Mouse (Mus musculus) intestine, postnatal 0 days (tissue): ENCODE measurements at regions not wholly inside any gene's neighbourhood (a gene's known extent, or its start where the extent isn't known, plus 50 kb on each side); places are given as distances from the start of the nearest gene placed in this dataset.

Experiments used
- ATAC-seq: fragments of 200-750 bp; cut with Nextera tagmentation; 2 replicates; pipeline ENCODE4 v1.8.0; 2017; ENCODE audit warnings: mild to moderate bottlenecking, moderate TSS enrichment, moderate library complexity
- H3K27ac ChIP-seq: fragments of 300-500 bp; sonication (generic); 2 replicates; pipeline ENCODE4 v1.5.1; 2014; ENCODE audit warnings: mild to moderate bottlenecking, low read depth, low read length, moderate library complexity
- H3K27me3 ChIP-seq: fragments of 300-500 bp; sonication (generic); replicated peaks from 2 replicates; pipeline ENCODE4 v1.6.1; 2014; ENCODE audit warnings: low read length, mixed read lengths; ENCODE audit not compliant: control insufficient read depth, insufficient read depth
- H3K36me3 ChIP-seq: fragments of 300-500 bp; sonication (generic); 2 replicates; pipeline ENCODE4 v1.6.1; 2014; ENCODE audit warnings: mild to moderate bottlenecking, moderate library complexity; ENCODE audit not compliant: control insufficient read depth, insufficient read depth
- H3K4me1 ChIP-seq: fragments of 300-500 bp; sonication (generic); replicated peaks from 2 replicates; pipeline ENCODE4 v1.6.1; 2014; ENCODE audit warnings: antibody characterized with exemption, low read length, mixed read lengths; ENCODE audit not compliant: control insufficient read depth, insufficient read depth
- H3K4me2 ChIP-seq: fragments of 300-500 bp; sonication (generic); replicated peaks from 2 replicates; pipeline ENCODE4 v1.6.1; 2014; ENCODE audit warnings: low read depth, mild to moderate bottlenecking, moderate library complexity
- H3K4me3 ChIP-seq: fragments of 300-500 bp; sonication (generic); 2 replicates; pipeline ENCODE4 v1.5.1; 2014; ENCODE audit warnings: low read depth, low read length
- H3K9ac ChIP-seq: fragments of 300-500 bp; sonication (generic); 2 replicates; pipeline ENCODE4 v1.6.1; 2014; ENCODE audit warnings: mild to moderate bottlenecking, low read depth, low read length
- H3K9me3 ChIP-seq: fragments of 300-500 bp; sonication (generic); 2 replicates; pipeline ENCODE4 v1.6.1; 2016; ENCODE audit warnings: mixed run types; ENCODE audit not compliant: control insufficient read depth
- CTCF ChIP-seq: sonication (generic); IDR thresholded peaks from 2 replicates; pipeline ENCODE4 v1.5.1; 2016; ENCODE audit warnings: low read depth, mild to moderate bottlenecking, control low read depth, antibody characterized with exemption, moderate library complexity
- WGBS: fragments of 180-500 bp; shearing (Covaris S2); extraction: QIAGEN DNeasy Blood & Tissue Kit; methylation state at CpG from one replicate; pipeline ENCODE4 v1.1.7; 2014; 5-methylcytosine and 5-hydroxymethylcytosine counted together

- 73% methylated on average over 2 of the region's 2 CpGs for WGBS
- H3K27ac ChIP-seq = no peak overlapping the region
- TF ChIP-seq CTCF = no peak
Observed at GRCm38 (mm10) chr8:78083012-78083411, 130.1 kb upstream of the Ttc29 start.

GRCm38 (mm10) chr8:78086361-78086760 is 126.7 kb upstream of the Ttc29 start:
- no peak overlapping the region for H3K9ac ChIP-seq
- no peak for TF ChIP-seq CTCF
- no peaks in the 10 kb centered on the region for H3K4me1 ChIP-seq
- no peaks in the 10 kb centered on the region for H3K36me3 ChIP-seq
- H3K9me3 ChIP-seq = no peaks in the 10 kb centered on the region
- H3K27me3 ChIP-seq = no peaks in the 10 kb centered on the region
- 96% methylated on average over 3 of the region's 3 CpGs for WGBS
- H3K4me2 ChIP-seq = no peak overlapping the region
- no peak for ATAC-seq
- no peak overlapping the region for H3K4me3 ChIP-seq
- H3K27ac ChIP-seq = no peak overlapping the region

More at GRCm38 (mm10) chr8:78083012-78083411, 130.1 kb upstream of the Ttc29 start:
- H3K9me3 ChIP-seq = no peaks in the 10 kb centered on the region
- H3K9ac ChIP-seq = no peak overlapping the region
- no peaks in the 10 kb centered on the region for H3K27me3 ChIP-seq
- no peak overlapping the region for H3K4me2 ChIP-seq
- ATAC-seq = no peak
- no peaks in the 10 kb centered on the region for H3K4me1 ChIP-seq
- no peaks in the 10 kb centered on the region for H3K36me3 ChIP-seq
- no peak overlapping the region for H3K4me3 ChIP-seq

GRCm38 (mm10) chr8:78090382-78091122 is 122.5 kb upstream of the Ttc29 start:
- WGBS = 50% methylated on average over 9 of the region's 9 CpGs
- TF ChIP-seq CTCF = no peak

GRCm38 (mm10) chr8:78096383-78096782 is 116.7 kb upstream of the Ttc29 start:
- Histone ChIP-seq H3K9ac (no peak overlapping the region), H3K27me3 (no peaks in the 10 kb centered on the region), H3K9me3 (no peaks in the 10 kb centered on the region), H3K4me2 (no peak overlapping the region), H3K36me3 (no peaks in the 10 kb centered on the region), H3K4me1 (no peaks in the 10 kb centered on the region), H3K27ac (no peak overlapping the region), H3K4me3 (no peak overlapping the region)
- 68% methylated on average over 5 of the region's 5 CpGs for whole genome bisulfite sequencing
- TF ChIP-seq CTCF = peak; percentile 58
- ATAC-seq = no peak

More at GRCm38 (mm10) chr8:78090382-78091122, 122.5 kb upstream of the Ttc29 start:
- Histone ChIP-seq H3K27me3 (no peaks in the 10 kb centered on the region), H3K36me3 (no peaks in the 10 kb centered on the region), H3K4me1 (no peaks in the 10 kb centered on the region), H3K9me3 (no peaks in the 10 kb centered on the region), H3K4me3 (no peak overlapping the region), H3K27ac (no peak overlapping the region), H3K9ac (no peak overlapping the region), H3K4me2 (no peak overlapping the region)
- ATAC-seq = no peak

GRCm38 (mm10) chr8:78098191-78098745 is 114.8 kb upstream of the Ttc29 start:
- 47% methylated on average over 6 of the region's 6 CpGs for WGBS

GRCm38 (mm10) chr8:78099091-78099490 is 114.0 kb upstream of the Ttc29 start:
- no peaks in the 10 kb centered on the region for H3K4me1 ChIP-seq
- no peak for ATAC-seq
- WGBS = 58% methylated on average over 3 of the region's 3 CpGs
- no peaks in the 10 kb centered on the region for H3K36me3 ChIP-seq
- H3K4me3 ChIP-seq = no peak overlapping the region
- H3K4me2 ChIP-seq = no peak overlapping the region
- H3K27ac ChIP-seq = no peak overlapping the region
- no peak for TF ChIP-seq CTCF
- no peaks in the 10 kb centered on the region for H3K27me3 ChIP-seq
- no peaks in the 10 kb centered on the region for H3K9me3 ChIP-seq
- no peak overlapping the region for H3K9ac ChIP-seq

More at GRCm38 (mm10) chr8:78098191-78098745, 114.8 kb upstream of the Ttc29 start:
- no peak for ATAC-seq
- Histone ChIP-seq H3K36me3 (no peaks in the 10 kb centered on the region), H3K27me3 (no peaks in the 10 kb centered on the region), H3K9ac (no peak overlapping the region), H3K27ac (no peak overlapping the region), H3K4me1 (no peaks in the 10 kb centered on the region), H3K9me3 (no peaks in the 10 kb centered on the region), H3K4me2 (no peak overlapping the region), H3K4me3 (no peak overlapping the region)
- no peak for TF ChIP-seq CTCF
